Mouse (Mus musculus) heart, adult 2 months (tissue): Measurements from ENCODE around the gene Tnp1. TPM values are rescaled to one million over a fixed set of nuclear protein-coding genes. Genes with fewer than 3 reads are reported as not detected.

Source experiments
- DNase-seq, 2 experiments: peaks; one replicate each; pipeline ENCODE4 v3.0.0; 2021
- H3K27ac ChIP-seq: fragments of 200-600 bp; 2 replicates; pipeline ENCODE4 v1.8.1; 2022
- H3K27me3 ChIP-seq: fragments of 200-500 bp; 2 replicates; pipeline ENCODE4 v1.6.1; 2012; ENCODE audit warnings: mild to moderate bottlenecking, low read length, inconsistent platforms, mixed read lengths; ENCODE audit not compliant: control insufficient read depth, insufficient read depth
- H3K36me3 ChIP-seq: fragments of 200-500 bp; 2 replicates; pipeline ENCODE4 v1.6.1; 2012; ENCODE audit warnings: low read length, inconsistent platforms; ENCODE audit not compliant: control insufficient read depth, insufficient read depth
- H3K4me1 ChIP-seq: fragments of 200-500 bp; 2 replicates; pipeline ENCODE4 v1.6.1; 2011; ENCODE audit warnings: low read length; ENCODE audit not compliant: control insufficient read depth, insufficient read depth
- H3K4me3 ChIP-seq: fragments of 200-600 bp; 2 replicates; pipeline ENCODE4 v1.8.1; 2022
- H3K79me2 ChIP-seq: fragments of 200-500 bp; replicated peaks from 2 replicates; pipeline ENCODE4 v1.6.1; 2012; ENCODE audit warnings: mild to moderate bottlenecking, inconsistent platforms, low read length, moderate library complexity, mixed read lengths; ENCODE audit not compliant: control insufficient read depth, insufficient read depth
- H3K9ac ChIP-seq: fragments of 200-500 bp; 2 replicates; pipeline ENCODE4 v1.6.1; 2012; ENCODE audit warnings: low read depth, mild to moderate bottlenecking, control low read depth, inconsistent platforms, low read length, mixed read lengths
- CTCF ChIP-seq: fragments of 200-600 bp; IDR thresholded peaks from 2 replicates; pipeline ENCODE4 v1.8.1; 2022; ENCODE audit warnings: antibody characterized with exemption, mild to moderate bottlenecking, moderate library complexity
- EP300 ChIP-seq: fragments of 200-500 bp; IDR thresholded peaks from 2 replicates; pipeline ENCODE4 v1.6.1; 2011; ENCODE audit warnings: low read depth, low read length, control low read depth; ENCODE audit not compliant: insufficient read depth
- POLR2A ChIP-seq: fragments of 200-500 bp; IDR thresholded peaks from 2 replicates; pipeline ENCODE4 v1.6.1; 2011; ENCODE audit warnings: mild to moderate bottlenecking, low read depth, low read length, control low read depth; ENCODE audit not compliant: insufficient read depth
- WGBS: fragments of 180-500 bp; shearing (Covaris S2); methylation state at CpG from one replicate; pipeline ENCODE4 v1.1.7; 2018; 5-methylcytosine and 5-hydroxymethylcytosine counted together
- intact Hi-C: fragments of 180-260 bp; cut with DNase I; formaldehyde crosslinking; loops from one replicate; pipeline ENCODE4 v1.15.1; 2025
- long read RNA-seq: library from polyadenylated mRNA; stranded (forward); transcript quantifications from one replicate; pipeline ENCODE4 v2.0.0, GENCODE M21; 2021
- polyA plus RNA-seq: library from polyadenylated mRNA; depleted of rRNA; stranded (reverse); fragments of >200 nt; gene quantifications from 2 replicates; pipeline ENCODE4 v1.2.3, GENCODE M21; 2012; rRNA removed
- total RNA-seq, 2 experiments: library from RNA; stranded (reverse); gene quantifications; 2 replicates each; pipeline ENCODE4 v1.2.3; 2021

Gene Tnp1
- total RNA-seq (not detected), polyA plus RNA-seq (1.1 and 2.4 TPM in 2 replicates)
- long read RNA-seq: 0 reads

DNA sequence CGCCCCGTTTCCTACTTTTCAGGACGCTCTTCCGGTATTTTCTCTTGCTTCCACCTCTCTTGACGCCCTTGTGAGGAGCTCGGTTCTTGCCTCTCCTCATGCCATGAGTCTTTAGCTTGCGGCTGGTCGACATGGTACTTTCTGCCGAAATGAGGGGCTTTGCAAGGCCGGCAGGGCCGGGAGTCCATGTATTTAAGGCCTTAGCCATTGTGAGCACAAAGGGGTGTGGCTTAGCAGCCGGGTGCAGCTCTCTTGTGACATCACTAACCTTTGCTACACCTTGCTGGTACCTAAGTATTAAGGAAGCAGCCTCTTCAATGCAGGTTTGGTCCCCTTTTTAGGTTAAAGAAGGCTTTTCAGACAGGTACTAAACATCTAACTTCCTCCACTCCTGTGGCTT, at the start of gene Tnp1:
Gene Tnp1, minus strand, starts transcription at position 179 of the 400 bp plus-strand sequence.
- no peak within 1 kb of the TSS for H3K4me3 ChIP-seq
- TF ChIP-seq POLR2A (no peak), EP300 (no peak), CTCF (no peak)
- H3K27me3 ChIP-seq: no peaks in the 10 kb centered on the region
- no peak within 1 kb of the TSS for H3K9ac ChIP-seq
- 92% methylated on average over 12 of the region's 12 CpGs for WGBS
- H3K4me1 ChIP-seq: no peaks in the 10 kb centered on the region
- H3K79me2 ChIP-seq: no peaks in the 10 kb centered on the region
- DNase-seq: no peak
- no peak within 1 kb of the TSS for H3K27ac ChIP-seq
- H3K36me3 ChIP-seq: no peaks in the 10 kb centered on the region
- intact Hi-C loops: no loop called here

DNA sequence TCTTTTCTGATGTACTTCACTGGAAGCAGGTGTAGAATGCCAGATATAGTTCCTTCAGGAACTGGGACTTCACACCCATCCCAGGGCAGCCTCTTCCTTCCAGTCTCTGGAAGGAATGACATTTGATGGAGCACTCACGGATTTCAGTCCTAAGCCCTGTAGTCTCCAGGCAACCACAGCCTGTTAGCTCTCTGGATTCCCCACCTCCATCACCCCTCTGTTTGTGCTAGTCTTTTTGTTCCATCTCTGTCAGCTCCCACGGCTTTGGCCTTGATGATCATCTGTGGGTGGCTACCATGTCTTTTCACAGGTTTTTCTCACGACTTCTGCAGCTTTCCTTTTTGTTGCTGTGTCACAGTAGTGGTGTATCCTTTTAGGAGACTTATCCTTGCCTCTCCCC, 48.6 kb upstream of the Tnp1 start:
- H3K4me3 ChIP-seq: no peak overlapping the region
- no peak for TF ChIP-seq CTCF
- TF ChIP-seq POLR2A: no peak
- TF ChIP-seq EP300: no peak
- intact Hi-C loops: no loop called here
- H3K27ac ChIP-seq: no peak overlapping the region
- peaks cover 1% of the 10 kb centered on the region; the same call in 1 of the 2 replicates for H3K27me3 ChIP-seq
- H3K9ac ChIP-seq: no peak overlapping the region
- H3K4me1 ChIP-seq: no peaks in the 10 kb centered on the region
- 78% methylated on average over 3 of the region's 3 CpGs for WGBS
- H3K79me2 ChIP-seq: no peaks in the 10 kb centered on the region
- DNase-seq: no peak
- H3K36me3 ChIP-seq: no peaks in the 10 kb centered on the region

DNA sequence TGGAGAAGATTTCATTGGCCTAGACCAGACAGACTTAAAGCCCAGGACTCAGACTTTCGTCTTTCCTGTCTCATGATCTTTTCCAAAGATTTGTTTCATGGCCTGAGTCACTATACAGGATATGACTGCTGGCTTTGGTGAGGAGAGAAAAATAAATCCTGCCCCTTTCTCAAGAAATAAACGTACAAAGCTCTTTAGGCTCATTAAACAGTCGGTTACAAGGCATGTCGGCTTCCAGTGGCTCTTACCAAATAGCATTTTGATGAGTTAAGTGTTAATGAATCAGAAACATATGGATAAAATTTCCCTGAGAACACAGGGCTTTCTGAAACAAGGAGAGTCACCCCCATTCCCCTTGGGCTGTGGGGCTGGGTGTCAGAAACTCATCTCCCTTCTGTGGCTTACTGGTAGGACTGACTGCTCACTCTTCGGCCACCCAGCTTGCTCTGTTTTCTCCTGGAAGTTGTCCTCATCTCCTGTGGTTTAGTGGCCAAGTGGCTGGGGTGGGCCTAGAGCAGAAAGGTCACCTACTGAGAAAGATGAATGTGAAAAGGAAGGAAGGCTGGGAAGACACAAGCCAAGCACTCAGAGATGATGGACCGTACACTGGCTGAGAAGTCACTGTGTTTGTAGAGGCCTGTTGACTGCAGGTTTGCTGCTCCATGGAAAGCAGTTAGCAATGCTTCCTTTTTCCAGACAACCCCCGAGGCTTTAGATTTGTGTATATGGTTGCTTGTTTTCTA, 46.0 kb upstream of the Tnp1 start:
- Histone ChIP-seq H3K79me2 (no peaks in the 10 kb centered on the region), H3K9ac (no peak overlapping the region), H3K27me3 (peaks cover 1% of the 10 kb centered on the region; the same call in 1 of the 2 replicates), H3K27ac (no peak overlapping the region), H3K36me3 (no peaks in the 10 kb centered on the region), H3K4me3 (no peak overlapping the region), H3K4me1 (no peaks in the 10 kb centered on the region)
- TF ChIP-seq POLR2A (no peak), EP300 (no peak)
- intact Hi-C loops: no loop called here
- DNase-seq: no peak
- WGBS: 73% methylated on average over 7 of the region's 7 CpGs

DNA sequence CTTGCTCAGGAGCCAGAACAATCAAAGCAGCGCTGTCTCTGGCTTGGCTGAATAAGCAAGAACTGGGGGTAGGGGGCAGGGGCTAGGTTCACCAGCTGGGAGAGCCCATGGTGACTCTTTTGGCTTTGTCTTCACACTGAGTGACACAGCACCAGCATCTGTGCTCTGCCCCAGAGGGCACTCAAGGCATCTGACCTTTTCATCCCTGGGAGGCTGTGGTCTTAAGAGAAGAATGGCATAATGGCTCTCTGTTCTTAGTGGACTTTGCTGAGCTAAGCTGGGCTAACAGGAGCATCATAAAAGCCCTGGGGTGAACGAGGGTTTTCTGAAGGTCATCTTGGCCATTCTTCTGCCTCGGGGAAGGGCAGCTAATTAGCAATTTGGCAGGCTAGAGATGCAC, 44.6 kb upstream of the Tnp1 start:
- intact Hi-C loops: no loop called here
- Histone ChIP-seq H3K27me3 (peaks cover 1% of the 10 kb centered on the region; the same call in 1 of the 2 replicates), H3K9ac (no peak overlapping the region), H3K27ac (no peak overlapping the region), H3K4me1 (no peaks in the 10 kb centered on the region), H3K79me2 (no peaks in the 10 kb centered on the region), H3K4me3 (no peak overlapping the region), H3K36me3 (no peaks in the 10 kb centered on the region)
- DNase-seq: no peak
- 82% methylated on average over 3 of the region's 3 CpGs for WGBS
- TF ChIP-seq POLR2A (no peak), CTCF (no peak), EP300 (no peak)

DNA sequence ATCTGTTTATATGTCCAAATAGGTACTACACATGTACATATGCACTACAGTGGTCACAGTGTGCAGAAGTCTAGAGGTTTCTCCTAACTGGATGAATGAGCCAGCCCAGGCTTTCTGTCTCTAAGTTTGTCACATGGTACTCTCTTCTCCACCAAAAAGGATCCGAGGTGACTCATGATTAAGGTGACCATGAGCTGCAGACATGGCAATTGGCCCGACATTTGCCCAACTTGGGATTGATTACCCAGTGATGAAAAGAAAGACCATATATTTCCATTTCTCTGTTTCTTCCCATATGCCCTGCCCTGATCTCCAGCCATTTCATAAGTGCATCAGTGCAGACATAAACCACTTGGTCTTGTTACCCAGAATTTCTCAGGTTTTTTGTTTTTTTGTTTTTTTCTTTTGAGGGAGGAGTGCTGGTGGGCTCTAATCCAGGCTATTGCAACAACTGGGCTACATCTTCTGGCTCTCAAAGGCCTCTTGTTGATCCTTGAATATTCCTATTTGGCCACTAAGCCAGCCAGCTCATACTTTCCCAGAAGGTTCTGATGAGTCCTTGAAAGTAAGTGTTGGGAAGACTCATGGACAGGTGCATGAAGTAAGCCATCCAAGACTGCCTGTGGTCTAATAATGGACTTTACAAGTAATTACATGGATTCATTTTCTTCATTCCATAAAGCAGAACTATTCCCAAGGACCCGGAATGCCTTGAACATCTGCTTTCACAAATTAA, 40.7 kb upstream of the Tnp1 start:
- WGBS: 91% methylated on average over 3 of the region's 3 CpGs

DNA sequence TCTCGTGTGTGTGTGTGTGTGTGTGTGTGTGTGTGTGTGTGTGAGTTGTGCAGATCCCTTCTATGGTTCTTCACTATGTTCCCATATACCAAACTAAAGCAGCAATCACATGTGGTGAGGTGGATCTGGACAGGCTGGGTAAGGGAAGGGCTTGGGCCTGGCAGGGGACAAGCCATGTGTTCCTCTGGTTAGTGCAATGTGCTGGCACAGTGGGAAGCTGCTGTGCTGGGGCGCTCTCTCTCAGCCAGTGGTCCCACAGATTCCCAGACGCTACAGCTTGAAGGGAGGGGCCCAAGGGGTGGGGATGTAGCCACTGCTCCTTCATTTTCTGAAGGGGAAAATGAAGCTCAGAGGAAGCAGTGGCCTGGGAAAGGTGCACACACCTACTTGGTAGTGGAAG, 40.1 kb upstream of the Tnp1 start:
- Histone ChIP-seq H3K36me3 (no peaks in the 10 kb centered on the region), H3K4me1 (no peaks in the 10 kb centered on the region), H3K9ac (no peak overlapping the region), H3K79me2 (no peaks in the 10 kb centered on the region), H3K27ac (no peak overlapping the region), H3K27me3 (no peaks in the 10 kb centered on the region), H3K4me3 (no peak overlapping the region)
- intact Hi-C loops: no loop called here
- WGBS: 80% methylated on average over 3 of the region's 3 CpGs
- TF ChIP-seq EP300 (no peak), CTCF (no peak), POLR2A (no peak)
- no peak for DNase-seq

More for the DNA sequence above, 40.7 kb upstream of the Tnp1 start:
- no peaks in the 10 kb centered on the region for H3K4me1 ChIP-seq
- intact Hi-C loops: no loop called here
- H3K27ac ChIP-seq: no peak overlapping the region
- H3K36me3 ChIP-seq: no peaks in the 10 kb centered on the region
- no peak overlapping the region for H3K9ac ChIP-seq
- no peaks in the 10 kb centered on the region for H3K79me2 ChIP-seq
- no peaks in the 10 kb centered on the region for H3K27me3 ChIP-seq
- DNase-seq: no peak
- no peak for TF ChIP-seq POLR2A
- TF ChIP-seq CTCF: no peak
- TF ChIP-seq EP300: no peak
- H3K4me3 ChIP-seq: no peak overlapping the region
